Mouse (Mus musculus): ENCODE measurements around the gene Hoxd10.

- no peak for TF ChIP-seq POLR2A (IDR thresholded peaks at IDR 0.05; ENCODE audit: borderline replicate concordance, insufficient read depth, low read length)
- no peak for TF ChIP-seq CTCF (IDR thresholded peaks at IDR 0.05; ENCODE audit: borderline replicate concordance, insufficient read depth, low read depth, low read length)
Observed at GRCm38 (mm10) chr2:74687698-74688555, 3.8 kb upstream of the Hoxd10 start.

Data from cerebellum, adult 2 months (tissue).